27 mouse cellular contexts compared by ENCODE assay signal in the genomic region with DNA sequence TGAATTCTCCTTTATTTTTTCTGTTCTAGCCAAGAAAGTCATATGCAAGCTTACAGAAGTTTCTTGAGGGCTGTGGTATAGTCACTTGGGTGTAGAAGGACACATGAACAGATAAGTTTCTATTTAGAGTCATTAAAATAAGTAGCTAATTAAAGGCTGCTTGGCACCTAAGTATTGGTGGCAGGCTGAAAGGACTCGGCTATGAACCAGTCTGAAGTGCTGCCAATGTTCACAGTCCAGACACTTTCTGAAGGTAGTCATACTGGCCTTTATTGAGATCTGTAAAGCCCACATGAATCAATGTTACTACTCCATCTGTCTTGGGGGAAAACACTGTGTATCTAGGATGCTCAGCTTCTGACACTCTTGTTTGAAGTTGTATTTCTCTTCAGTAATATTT.
A peak's percentile ranks its signal among the peaks of the same experiment; 100 is the strongest.
DNase-seq lines count a peak whose midpoint lies in the region; ATAC-seq lines count a peak whose summit lies in the region.
"Had no signal": no experiment of that assay in that cellular context is flagged by ENCODE, and none has a peak within 500 bp of the region (broad histone marks: within the 10 kb centered on the region; RNA-seq: fewer than 3 reads in every experiment).

No protein-coding gene starts in this region.

- intact Hi-C loops in heart, postnatal 14 days (cut with DNase I) = no loop called here

- ATAC-seq in forebrain, embryonic 14.5 days = peak; percentile 40; the same call in 1 of the 2 replicates
- peak; percentile 66; the same call in 1 of the 2 replicates for ATAC-seq in forebrain, embryonic 16.5 days
- ATAC-seq: intestine, postnatal 0 days; Patski had no signal

- WGBS in forebrain, embryonic 14.5 days = 18% methylated on average over 1 of the region's 1 CpGs
- 81% methylated on average over 1 of the region's 1 CpGs for WGBS in forebrain, embryonic 10.5 days
- 20% methylated on average over 1 of the region's 1 CpGs for WGBS in forebrain, embryonic 16.5 days

- H3K4me1 ChIP-seq in forebrain, embryonic 14.5 days (ENCODE audit: control insufficient read depth, insufficient read depth, low read length) = no peaks in the 10 kb centered on the region
- no peaks in the 10 kb centered on the region for H3K4me1 ChIP-seq in forebrain, embryonic 10.5 days
- H3K4me1 ChIP-seq in forebrain, embryonic 16.5 days (replicated peaks; ENCODE audit: control insufficient read depth, insufficient read depth, low read length) = no peaks in the 10 kb centered on the region; the same call in 1 of the 2 replicates
- H3K4me1 ChIP-seq: embryonic facial prominence, embryonic 10.5 days; heart, embryonic 10.5 days; heart, embryonic 13.5 days; hindbrain, embryonic 12.5 days; hindbrain, embryonic 15.5 days had no signal

- no peak overlapping the region for H3K9ac ChIP-seq in forebrain, embryonic 14.5 days (ENCODE audit: low read length)
- no peak overlapping the region for H3K9ac ChIP-seq in forebrain, embryonic 16.5 days (replicated peaks; ENCODE audit: low read depth, low read length)
- H3K9ac ChIP-seq: embryonic facial prominence, embryonic 13.5 days; heart, embryonic 13.5 days; hindbrain, embryonic 12.5 days; hindbrain, embryonic 15.5 days had no signal

- DNase-seq in forebrain, embryonic 14.5 days (ENCODE audit: low spot score) = peak; percentile 63
- no peak for DNase-seq in forebrain, embryonic 10.5 days (ENCODE audit: extremely low spot score, low spot score)
- peak; percentile 17 to 41 for DNase-seq in heart, adult 18-20 months
- DNase-seq in heart, postnatal 14 days = no peak
- no peak for DNase-seq in cerebellum, postnatal 36 days
- DNase-seq: adrenal gland, postnatal 10 days; adrenal gland, postnatal 36 days; B cell, adult 2 months; cerebellum, adult 11 months; cerebellum, adult 2 months; cerebellum, adult 9-11 months; cerebellum, postnatal 25 days; embryo, embryonic 11 days; gastrocnemius, postnatal 25 days; kidney, adult 2 months had no signal

- no peak overlapping the region for H3K4me3 ChIP-seq in forebrain, embryonic 14.5 days (ENCODE audit: low read depth, low read length)
- H3K4me3 ChIP-seq in forebrain, embryonic 10.5 days = no peak overlapping the region
- no peak overlapping the region for H3K4me3 ChIP-seq in forebrain, embryonic 16.5 days (replicated peaks; ENCODE audit: low read length)
- H3K4me3 ChIP-seq: embryonic facial prominence, embryonic 10.5 days; embryonic facial prominence, embryonic 13.5 days; erythroblast, embryonic 14.5 days; heart, embryonic 10.5 days; heart, embryonic 13.5 days; hindbrain, embryonic 12.5 days; hindbrain, embryonic 15.5 days had no signal

- no peak overlapping the region for H3K4me2 ChIP-seq in forebrain, embryonic 14.5 days (ENCODE audit: low read length)
- H3K4me2 ChIP-seq in forebrain, embryonic 16.5 days (ENCODE audit: low read length) = no peak overlapping the region
- H3K4me2 ChIP-seq: embryonic facial prominence, embryonic 13.5 days; heart, embryonic 13.5 days; hindbrain, embryonic 12.5 days; hindbrain, embryonic 15.5 days had no signal

- no peaks in the 10 kb centered on the region for H3K9me3 ChIP-seq in forebrain, embryonic 14.5 days (replicated peaks; ENCODE audit: control insufficient read depth, low read length)
- no peaks in the 10 kb centered on the region for H3K9me3 ChIP-seq in forebrain, embryonic 10.5 days
- H3K9me3 ChIP-seq in forebrain, embryonic 16.5 days (ENCODE audit: control insufficient read depth, low read length) = no peaks in the 10 kb centered on the region
- H3K9me3 ChIP-seq: embryonic facial prominence, embryonic 10.5 days; embryonic facial prominence, embryonic 13.5 days; G1E; heart, embryonic 10.5 days; heart, embryonic 13.5 days; hindbrain, embryonic 12.5 days; hindbrain, embryonic 15.5 days had no signal

- no peaks in the 10 kb centered on the region for H3K36me3 ChIP-seq in forebrain, embryonic 14.5 days (ENCODE audit: control insufficient read depth, insufficient read depth, low read length)
- no peaks in the 10 kb centered on the region for H3K36me3 ChIP-seq in forebrain, embryonic 10.5 days (replicated peaks)
- H3K36me3 ChIP-seq in forebrain, embryonic 16.5 days (ENCODE audit: control insufficient read depth, insufficient read depth) = no peaks in the 10 kb centered on the region
- H3K36me3 ChIP-seq: embryonic facial prominence, embryonic 10.5 days; embryonic facial prominence, embryonic 13.5 days; G1E; heart, embryonic 10.5 days; heart, embryonic 13.5 days; hindbrain, embryonic 12.5 days; hindbrain, embryonic 15.5 days had no signal

- no peaks in the 10 kb centered on the region for H3K27me3 ChIP-seq in forebrain, embryonic 14.5 days (replicated peaks; ENCODE audit: control insufficient read depth, insufficient read depth, low read length)
- H3K27me3 ChIP-seq in forebrain, embryonic 10.5 days (ENCODE audit: poor library complexity, severe bottlenecking) = no peaks in the 10 kb centered on the region
- no peaks in the 10 kb centered on the region for H3K27me3 ChIP-seq in forebrain, embryonic 16.5 days (replicated peaks; ENCODE audit: control insufficient read depth, insufficient read depth, low read length)
- H3K27me3 ChIP-seq: CH12.LX; embryonic facial prominence, embryonic 13.5 days; heart, embryonic 13.5 days; hindbrain, embryonic 12.5 days; hindbrain, embryonic 15.5 days; Patski had no signal

- H3K27ac ChIP-seq in forebrain, embryonic 14.5 days (ENCODE audit: low read depth, low read length) = no peak overlapping the region
- H3K27ac ChIP-seq in forebrain, embryonic 10.5 days = no peak overlapping the region
- no peak overlapping the region for H3K27ac ChIP-seq in forebrain, embryonic 16.5 days (ENCODE audit: low read length)
- H3K27ac ChIP-seq: embryonic facial prominence, embryonic 10.5 days; embryonic facial prominence, embryonic 13.5 days; heart, embryonic 10.5 days; heart, embryonic 13.5 days; hindbrain, embryonic 12.5 days; hindbrain, embryonic 15.5 days had no signal

Comparison
In these comparisons a context has a peak if more than half of its experiments do, and no peak if none do; other contexts are left out.
1. DNase-seq: peak in forebrain, embryonic 14.5 days (single experiment) and heart, adult 18-20 months (2 of 2); none in forebrain, embryonic 10.5 days (single experiment), heart, postnatal 14 days (0 of 2) and cerebellum, postnatal 36 days (0 of 2).